Mouse (Mus musculus) liver, adult 2 months (tissue): Measurements from ENCODE around the gene Syt13. TPM values are rescaled to one million over a fixed set of nuclear protein-coding genes. Genes with fewer than 3 reads are reported as not detected.

Experiments used
- DNase-seq: peaks from one replicate; pipeline ENCODE4 v3.0.0-alpha.2; 2011; ENCODE audit warnings: low read depth, low spot score; ENCODE audit errors: extremely low read depth
- H3K27ac ChIP-seq: fragments of 200-500 bp; replicated peaks from 2 replicates; pipeline ENCODE4 v1.5.1; 2012; ENCODE audit warnings: low read depth, mild to moderate bottlenecking, control low read depth, inconsistent platforms, low read length; ENCODE audit not compliant: insufficient read depth
- H3K27me3 ChIP-seq: fragments of 200-500 bp; 2 replicates; pipeline ENCODE4 v1.6.1; 2012; ENCODE audit warnings: mild to moderate bottlenecking, moderate library complexity, low read length, inconsistent platforms; ENCODE audit not compliant: control insufficient read depth, insufficient read depth
- H3K36me3 ChIP-seq: fragments of 200-500 bp; 2 replicates; pipeline ENCODE4 v1.6.1; 2012; ENCODE audit warnings: low read length, inconsistent platforms; ENCODE audit not compliant: control insufficient read depth, insufficient read depth
- H3K4me1 ChIP-seq: fragments of 200-500 bp; 2 replicates; pipeline ENCODE4 v1.6.1; 2011; ENCODE audit warnings: low read length; ENCODE audit not compliant: control insufficient read depth, insufficient read depth
- H3K4me3 ChIP-seq: fragments of 200-500 bp; 2 replicates; pipeline ENCODE4 v1.5.1; 2011; ENCODE audit warnings: low read depth, mild to moderate bottlenecking, control low read depth, low read length, moderate library complexity; ENCODE audit not compliant: insufficient read depth
- H3K79me2 ChIP-seq: fragments of 200-500 bp; 2 replicates; pipeline ENCODE4 v1.6.1; 2012; ENCODE audit warnings: inconsistent platforms, mild to moderate bottlenecking, low read length, moderate library complexity; ENCODE audit not compliant: control insufficient read depth, insufficient read depth
- H3K9ac ChIP-seq: fragments of 200-500 bp; 2 replicates; pipeline ENCODE4 v1.6.1; 2012; ENCODE audit warnings: low read depth, mild to moderate bottlenecking, control low read depth, inconsistent platforms, low read length
- CTCF ChIP-seq: fragments of 200-500 bp; IDR thresholded peaks from 2 replicates; pipeline ENCODE4 v1.5.1; 2011; ENCODE audit warnings: low read depth, low read length, control low read depth
- POLR2A ChIP-seq: fragments of 200-500 bp; IDR thresholded peaks from 2 replicates; pipeline ENCODE4 v1.6.1; 2011; ENCODE audit warnings: low read length, control low read depth; ENCODE audit not compliant: insufficient read depth; ENCODE audit errors: extremely low read depth
- WGBS: fragments of 180-500 bp; shearing (Covaris S2); methylation state at CpG from one replicate; pipeline ENCODE4 v1.1.7; 2018; 5-methylcytosine and 5-hydroxymethylcytosine counted together
- polyA plus RNA-seq: library from polyadenylated mRNA; depleted of rRNA; stranded (reverse); fragments of >200 nt; gene quantifications from 2 replicates; pipeline ENCODE4 v1.2.3, GENCODE M21; 2012
- total RNA-seq: library from RNA; depleted of rRNA; stranded (reverse); fragments of >200 nt; gene quantifications from 2 replicates; pipeline ENCODE4 v1.2.3, GENCODE M21; 2014

The Syt13 gene
- total and polyA plus RNA-seq, 2 experiments, result not detected

- 70% methylated on average over 4 of the region's 4 CpGs for WGBS
- Histone ChIP-seq H3K27ac (no peak overlapping the region), H3K36me3 (no peaks in the 10 kb centered on the region), H3K4me3 (no peak overlapping the region), H3K27me3 (no peaks in the 10 kb centered on the region), H3K9ac (no peak overlapping the region), H3K79me2 (no peaks in the 10 kb centered on the region), H3K4me1 (no peaks in the 10 kb centered on the region)
- no peak for DNase-seq
- TF ChIP-seq CTCF (no peak), POLR2A (no peak)
Measured at GRCm38 (mm10) chr2:92983273-92983620, 68.3 kb downstream of the Syt13 start.

- DNase-seq, result no peak
- Histone ChIP-seq H3K9ac (no peak overlapping the region), H3K27me3 (no peaks in the 10 kb centered on the region), H3K4me1 (no peaks in the 10 kb centered on the region), H3K27ac (no peak overlapping the region), H3K36me3 (no peaks in the 10 kb centered on the region), H3K4me3 (no peak overlapping the region), H3K79me2 (no peaks in the 10 kb centered on the region)
- 91% methylated on average over 7 of the region's 7 CpGs for whole genome bisulfite sequencing
- TF ChIP-seq POLR2A, result no peak
- no peak for TF ChIP-seq CTCF
Measured at GRCm38 (mm10) chr2:92984321-92985108, 69.6 kb downstream of the Syt13 start.

- 89% methylated on average over 2 of the region's 2 CpGs for WGBS
- Histone ChIP-seq H3K9ac (no peak overlapping the region), H3K27me3 (no peaks in the 10 kb centered on the region), H3K4me3 (no peak overlapping the region), H3K27ac (no peak overlapping the region), H3K4me1 (no peaks in the 10 kb centered on the region), H3K79me2 (no peaks in the 10 kb centered on the region), H3K36me3 (no peaks in the 10 kb centered on the region)
- no peak for DNase-seq
- TF ChIP-seq CTCF, result no peak
- no peak for TF ChIP-seq POLR2A
Measured at GRCm38 (mm10) chr2:92985171-92985570, 70.3 kb downstream of the Syt13 start.

- Histone ChIP-seq H3K36me3 (no peaks in the 10 kb centered on the region), H3K79me2 (no peaks in the 10 kb centered on the region), H3K27ac (no peak overlapping the region), H3K4me3 (no peak overlapping the region), H3K9ac (no peak overlapping the region), H3K27me3 (no peaks in the 10 kb centered on the region), H3K4me1 (no peaks in the 10 kb centered on the region)
- TF ChIP-seq CTCF (no peak), POLR2A (no peak)
- WGBS, result 80% methylated on average over 7 of the region's 7 CpGs
- no peak for DNase-seq
Measured at GRCm38 (mm10) chr2:92985600-92985999, 70.7 kb downstream of the Syt13 start.

GRCm38 (mm10) chr2:92987108-92987618 lies 72.3 kb downstream of the Syt13 start:
- H3K27ac ChIP-seq, result peak overlapping the region; percentile 36; the same call in 1 of the 2 replicates

More at GRCm38 (mm10) chr2:92987108-92987618, 72.3 kb downstream of the Syt13 start:
- Histone ChIP-seq H3K9ac (no peak overlapping the region), H3K4me3 (no peak overlapping the region), H3K79me2 (no peaks in the 10 kb centered on the region), H3K4me1 (no peaks in the 10 kb centered on the region), H3K36me3 (no peaks in the 10 kb centered on the region), H3K27me3 (no peaks in the 10 kb centered on the region)
- TF ChIP-seq CTCF (no peak), POLR2A (no peak)
- 85% methylated on average over 7 of the region's 7 CpGs for WGBS
- no peak for DNase-seq
